Mouse (Mus musculus) C2C12 (cell line): ENCODE results near the gene Hoxa3.

Experiments used
- CTCF ChIP-seq: IDR thresholded peaks from one replicate; pipeline ENCODE4 v1.5.1; 2011; ENCODE audit not compliant: control insufficient read depth, insufficient read depth, insufficient read length
- FOSL1 ChIP-seq: IDR thresholded peaks from one replicate; pipeline ENCODE4 v1.8.0; 2011; ENCODE audit warnings: mild to moderate bottlenecking, low read length; ENCODE audit not compliant: poor library complexity, insufficient read depth, severe bottlenecking
- MAX ChIP-seq: IDR thresholded peaks from one replicate; pipeline ENCODE4 v1.6.1; 2011; ENCODE audit warnings: mild to moderate bottlenecking, control low read depth
- MYOD1 ChIP-seq: IDR thresholded peaks from one replicate; pipeline ENCODE4 v1.6.1; 2011; ENCODE audit warnings: low read depth; ENCODE audit not compliant: control insufficient read depth, insufficient read length
- MYOG ChIP-seq: IDR thresholded peaks from one replicate; pipeline ENCODE4 v1.6.1; 2011; ENCODE audit not compliant: control insufficient read depth, insufficient read length; ENCODE audit errors: extremely low read depth
- USF1 ChIP-seq: IDR thresholded peaks from one replicate; pipeline ENCODE4 v1.6.1; 2011; ENCODE audit warnings: low read depth, mild to moderate bottlenecking, control low read depth, moderate library complexity

- TF ChIP-seq USF1 (no peak), CTCF (no peak), MYOG (no peak), MAX (no peak), FOSL1 (no peak), MYOD1 (no peak)
Measured at GRCm38 (mm10) chr6:52203371-52204049, 9.6 kb downstream of the Hoxa3 start.
